Mouse (Mus musculus) CD8-positive naive resting alpha-beta T cell, adult 2 months (primary cell): ENCODE results near the gene Ciz1.

ENCODE experiments used
- DNase-seq, 2 experiments: peaks; one replicate each; pipeline ENCODE4 v3.0.0; 2022; ENCODE audit warnings: low read depth in 2 of 2, low spot score in 2 of 2

Ciz1 gene

DNA sequence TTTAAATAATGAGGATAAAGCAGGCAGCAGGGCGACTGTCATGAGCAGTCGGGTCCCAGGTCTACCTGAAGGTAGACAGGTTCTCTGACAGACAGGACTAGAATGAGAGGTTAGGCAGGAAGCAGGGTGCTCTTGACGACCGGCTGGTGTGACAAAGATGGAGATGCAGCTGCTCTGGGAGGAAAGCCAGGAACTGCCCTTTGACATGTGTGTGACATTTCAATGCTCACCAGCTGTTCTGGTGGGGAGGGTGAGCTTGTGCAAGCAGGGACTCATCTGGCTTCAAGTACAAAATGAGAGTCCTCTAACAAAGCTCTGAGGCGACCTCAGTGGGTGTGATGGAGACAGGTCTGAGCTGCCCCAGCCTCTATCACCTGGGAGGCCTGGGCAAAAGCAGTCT is 61.8 kb downstream of the Ciz1 start:
- no peak for DNase-seq

DNA sequence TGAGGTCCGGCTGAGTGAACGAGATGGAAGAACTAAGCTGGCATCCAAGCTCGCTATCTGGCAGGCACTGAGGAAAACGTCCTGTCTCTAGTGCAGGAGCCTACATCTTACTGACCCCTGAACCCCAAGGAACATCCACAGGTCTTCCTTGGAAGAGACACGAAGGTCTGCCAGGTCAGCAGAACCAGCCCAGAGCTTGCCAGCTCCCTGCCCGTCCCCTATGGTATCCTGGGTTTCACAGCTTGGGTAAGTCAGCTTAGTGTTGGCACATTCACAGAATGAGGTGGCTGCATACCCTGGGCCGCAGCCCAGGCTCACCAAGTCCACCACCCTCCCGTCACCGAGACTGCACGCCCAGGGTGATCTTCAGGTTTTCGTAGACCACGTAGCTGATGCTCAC is 63.7 kb downstream of the Ciz1 start:
- no peak for DNase-seq

GRCm38 (mm10) chr2:32416556-32416955 is 64.4 kb downstream of the Ciz1 start:
- DNase-seq, result no peak

DNA sequence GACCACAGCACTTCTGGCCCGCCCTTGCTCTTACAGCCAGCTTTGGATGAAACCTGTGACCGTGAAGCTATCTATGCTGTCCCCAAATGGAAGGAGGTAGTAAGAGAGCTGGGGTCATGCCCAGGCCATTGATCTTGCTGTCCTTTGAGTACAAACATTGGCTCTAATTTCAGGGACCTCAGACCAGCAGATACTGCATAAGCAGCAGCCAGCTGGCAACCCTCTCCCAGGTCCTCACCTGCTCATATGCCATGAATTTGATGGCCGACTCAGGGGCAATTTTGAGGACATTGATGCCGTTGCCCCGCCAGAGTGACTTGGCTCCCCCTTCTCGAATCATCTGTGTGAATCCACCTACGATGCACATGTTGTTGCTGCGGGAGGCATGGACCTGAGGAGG is 65.4 kb downstream of the Ciz1 start:
- no peak for DNase-seq

- DNase-seq, result no peak
These were observed 66.5 kb downstream of the Ciz1 start for GRCm38 (mm10) chr2:32418430-32419151.

- DNase-seq, result no peak
These were observed 67.2 kb downstream of the Ciz1 start for GRCm38 (mm10) chr2:32419359-32419758.

- DNase-seq, result no peak
These were observed 68.0 kb downstream of the Ciz1 start for GRCm38 (mm10) chr2:32420066-32420608.

DNA sequence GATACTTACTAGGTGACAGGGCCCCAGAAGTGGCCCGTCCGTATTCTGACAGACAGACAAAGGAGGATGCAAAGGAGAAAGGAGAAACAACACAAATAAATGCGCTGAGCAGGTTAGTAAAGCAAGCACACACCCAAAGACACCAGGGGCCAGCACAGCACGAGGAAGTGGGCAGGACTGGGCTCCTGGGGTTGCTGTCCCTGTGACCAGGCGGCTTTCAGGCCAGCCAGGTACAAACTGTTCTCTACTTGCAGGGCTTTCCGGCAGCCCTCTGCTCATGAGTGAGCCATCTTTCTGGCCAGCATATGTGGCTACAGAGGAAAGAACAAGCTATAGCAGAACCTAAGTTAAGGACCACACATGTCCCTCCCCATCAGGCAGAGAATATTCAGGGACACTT is 68.5 kb downstream of the Ciz1 start:
- no peak for DNase-seq

GRCm38 (mm10) chr2:32421851-32422251 is 69.7 kb downstream of the Ciz1 start:
- no peak for DNase-seq

DNA sequence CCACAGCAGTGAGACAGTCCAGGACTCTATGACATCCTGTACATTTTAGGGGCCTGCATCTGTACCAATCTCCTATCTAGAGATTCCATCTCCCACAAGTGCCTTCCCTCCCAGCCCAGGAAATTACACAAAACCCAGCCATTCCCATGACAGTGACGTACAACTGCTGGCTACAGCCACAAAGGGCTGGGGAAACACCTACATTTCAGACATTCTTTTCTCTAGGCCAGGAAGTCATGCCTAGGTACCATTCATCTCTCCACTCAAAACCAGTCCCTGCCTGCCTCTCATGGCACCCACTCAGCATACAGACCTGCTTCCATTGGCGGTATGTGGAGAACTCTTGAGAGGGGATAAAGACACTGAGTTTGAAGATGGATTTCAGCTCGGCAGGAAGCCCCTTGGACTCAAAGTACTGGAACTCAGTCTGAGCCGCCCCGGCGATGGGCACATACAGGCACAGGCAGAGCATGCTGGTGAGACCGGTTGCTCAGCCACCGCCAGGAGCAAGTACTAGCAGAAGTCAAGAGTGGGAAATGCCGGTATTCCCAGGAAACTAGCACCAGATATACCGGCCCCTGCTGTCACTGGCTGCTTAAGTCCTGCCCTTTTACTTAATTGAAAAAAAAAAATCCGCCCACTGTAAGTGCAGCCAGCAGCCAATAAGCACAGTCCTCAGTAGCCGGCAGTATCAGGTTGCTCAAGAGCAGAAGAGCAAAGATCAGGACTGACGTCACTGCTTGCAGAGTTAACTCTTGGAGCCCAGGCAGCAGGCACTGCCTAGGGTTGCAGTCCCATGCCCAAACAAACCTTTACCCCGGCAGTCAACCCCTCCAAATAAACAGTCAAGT is 71.6 kb downstream of the Ciz1 start:
- DNase-seq, result no peak

GRCm38 (mm10) chr2:32424796-32425195 is 72.7 kb downstream of the Ciz1 start:
- no peak for DNase-seq

- no peak for DNase-seq
These were observed 73.4 kb downstream of the Ciz1 start for GRCm38 (mm10) chr2:32425568-32425967.

- DNase-seq, result no peak
These were observed 74.0 kb downstream of the Ciz1 start for GRCm38 (mm10) chr2:32426141-32426540.

DNA sequence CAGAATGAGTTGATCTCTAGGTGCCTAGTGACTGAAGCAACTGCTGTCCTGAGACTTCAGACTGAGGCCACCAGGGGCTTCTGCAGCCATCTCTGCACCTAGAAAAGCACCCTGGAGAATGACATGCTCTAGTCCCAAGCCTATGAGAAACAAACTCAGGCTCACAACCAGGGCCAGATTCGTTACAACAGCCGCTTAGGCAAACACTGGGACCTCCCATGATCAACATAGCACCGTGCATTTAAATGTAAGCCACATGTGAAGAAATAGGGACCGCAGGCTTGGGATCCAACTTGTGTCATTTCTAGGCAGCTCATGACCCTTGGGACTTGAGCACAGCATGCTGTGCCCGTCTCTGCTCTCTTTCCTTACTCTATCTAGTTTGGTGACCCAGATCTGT is 75.6 kb downstream of the Ciz1 start:
- no peak for DNase-seq

DNA sequence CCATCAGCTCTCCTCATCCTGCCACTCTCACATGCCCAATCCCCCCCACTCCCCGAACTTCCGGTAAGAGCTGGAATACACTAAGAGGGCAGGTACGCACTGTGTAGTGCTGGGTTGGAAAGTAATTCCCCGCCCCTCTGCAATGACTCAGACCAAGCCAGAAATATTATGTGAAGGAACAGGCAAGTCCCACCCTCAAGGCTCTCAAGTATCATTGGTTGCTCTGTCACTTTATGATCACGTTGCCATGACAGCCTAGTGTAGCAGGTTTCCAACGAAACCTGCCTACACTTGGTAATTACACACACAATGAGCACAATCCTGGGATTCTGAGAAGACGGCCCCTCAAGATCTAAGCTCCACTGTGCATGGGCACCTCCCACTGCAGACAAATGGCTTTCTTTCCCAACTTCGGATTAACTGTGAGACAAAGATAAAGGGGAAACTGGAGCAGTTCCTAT is 76.2 kb downstream of the Ciz1 start:
- DNase-seq, result no peak

DNA sequence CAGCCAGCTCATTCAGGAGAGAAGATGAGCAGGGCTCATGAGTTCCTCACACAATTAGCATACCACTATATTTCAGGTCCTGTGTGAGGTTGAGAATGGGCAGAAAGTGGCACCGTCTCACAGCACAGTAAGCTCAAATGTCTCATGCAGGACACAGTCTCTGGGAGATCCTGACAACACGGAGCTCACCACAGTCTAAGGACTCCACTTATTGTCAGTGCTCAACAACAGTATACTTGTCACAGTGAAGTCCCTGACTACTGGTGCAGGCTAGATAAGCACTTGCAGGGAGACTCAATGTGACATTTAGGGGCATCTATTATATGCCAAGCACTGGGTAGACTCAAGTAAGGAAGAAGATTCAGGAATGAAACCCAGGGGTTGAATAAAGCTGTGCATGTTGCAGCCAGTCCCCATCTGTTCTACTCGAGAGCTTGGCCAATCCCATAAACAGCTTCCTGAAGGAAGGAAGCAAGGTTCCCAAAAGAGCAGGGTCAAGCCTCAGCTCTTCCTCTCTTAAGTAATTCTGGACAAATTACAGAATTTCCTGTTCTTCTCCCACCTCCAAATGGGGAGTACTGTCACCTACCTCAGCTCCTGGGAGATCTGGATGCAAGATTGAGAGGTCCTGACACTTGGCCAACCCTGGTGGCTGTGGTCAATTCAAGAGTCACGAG is 77.2 kb downstream of the Ciz1 start:
- no peak for DNase-seq
